Mouse (Mus musculus): ENCODE measurements at regions not wholly inside any gene's neighbourhood (a gene's known extent, or its start where the extent isn't known, plus 50 kb on each side); places are given as distances from the start of the nearest gene placed in this dataset.

GRCm38 (mm10) chr3:52415361-52415760 is 147.2 kb downstream of the Foxo1 start:
- no peak for TF ChIP-seq CTCF (IDR thresholded peaks at IDR 0.05; ENCODE audit: insufficient read depth, low read depth, low read length)
- no peak for TF ChIP-seq POLR2A (IDR thresholded peaks at IDR 0.05; ENCODE audit: insufficient read depth, low read depth, low read length)

Measured in olfactory bulb, adult 2 months (tissue).